Mouse (Mus musculus) bone marrow macrophage, adult 2 months (primary cell): ENCODE measurements around the gene Ticrr. TPM values are rescaled to one million over a fixed set of nuclear protein-coding genes. Genes with fewer than 3 reads are reported as not detected.

Experiments used
- H3K27ac ChIP-seq: 2 replicates; pipeline ENCODE4 v1.5.1; 2012; ENCODE audit warnings: low read depth, low read length; ENCODE audit not compliant: insufficient read depth
- H3K4me1 ChIP-seq: 2 replicates; pipeline ENCODE4 v1.6.1; 2012; ENCODE audit warnings: low read length; ENCODE audit not compliant: control insufficient read depth, insufficient read depth
- H3K4me3 ChIP-seq: 2 replicates; pipeline ENCODE4 v1.5.1; 2012; ENCODE audit warnings: mild to moderate bottlenecking, low read length, moderate library complexity; ENCODE audit not compliant: insufficient read depth
- CTCF ChIP-seq: IDR thresholded peaks from 2 replicates; pipeline ENCODE4 v1.5.1; 2012; ENCODE audit warnings: low read depth, mild to moderate bottlenecking, low read length, moderate library complexity
- POLR2A ChIP-seq: IDR thresholded peaks from 2 replicates; pipeline ENCODE4 v1.6.1; 2012; ENCODE audit warnings: mild to moderate bottlenecking, low read depth, low read length, borderline replicate concordance
- polyA plus RNA-seq: library from polyadenylated mRNA; stranded (reverse); fragments of >200 nt; gene quantifications from 2 replicates; pipeline ENCODE4 v1.2.4, GENCODE M21; 2012; ENCODE audit not compliant: missing spikeins, insufficient read depth, insufficient read length

Gene Ticrr
- polyA plus RNA-seq, 1 experiment: 4.6 TPM

DNA sequence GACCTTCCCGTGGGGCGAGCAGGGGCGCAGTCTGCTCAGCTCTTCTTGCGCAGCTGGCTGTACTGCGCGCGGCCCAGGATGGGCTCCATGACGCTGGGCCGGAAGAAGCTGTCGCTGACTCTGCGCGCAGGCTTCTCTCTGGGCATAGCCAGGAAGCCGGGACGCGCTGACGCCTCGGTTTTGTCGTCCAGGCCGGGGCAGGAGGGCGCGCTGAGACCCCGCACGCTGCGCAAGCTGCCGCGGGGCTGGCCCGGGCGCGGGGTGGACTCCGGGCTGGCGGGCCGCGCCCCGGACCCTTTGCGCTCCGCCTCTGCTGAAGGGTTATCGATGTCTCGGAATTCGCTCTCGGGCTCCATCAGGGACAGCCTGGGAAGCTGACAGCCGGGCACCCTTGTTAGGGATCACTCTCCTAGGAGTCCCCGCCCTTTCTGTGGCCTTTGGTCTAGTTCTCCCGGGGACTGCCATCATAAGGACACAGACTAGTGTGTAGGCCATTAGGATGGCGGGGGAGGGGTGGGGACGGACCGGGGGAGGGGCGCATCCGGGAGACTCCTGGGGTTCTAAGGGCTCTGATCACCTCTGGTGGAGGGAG, 61.5 kb downstream of the Ticrr start:
- peak overlapping the region; percentile 62 for H3K4me3 ChIP-seq
- no peak overlapping the region for H3K27ac ChIP-seq
- TF ChIP-seq POLR2A (no peak), CTCF (no peak)
- peaks cover 11% of the 10 kb centered on the region for H3K4me1 ChIP-seq

DNA sequence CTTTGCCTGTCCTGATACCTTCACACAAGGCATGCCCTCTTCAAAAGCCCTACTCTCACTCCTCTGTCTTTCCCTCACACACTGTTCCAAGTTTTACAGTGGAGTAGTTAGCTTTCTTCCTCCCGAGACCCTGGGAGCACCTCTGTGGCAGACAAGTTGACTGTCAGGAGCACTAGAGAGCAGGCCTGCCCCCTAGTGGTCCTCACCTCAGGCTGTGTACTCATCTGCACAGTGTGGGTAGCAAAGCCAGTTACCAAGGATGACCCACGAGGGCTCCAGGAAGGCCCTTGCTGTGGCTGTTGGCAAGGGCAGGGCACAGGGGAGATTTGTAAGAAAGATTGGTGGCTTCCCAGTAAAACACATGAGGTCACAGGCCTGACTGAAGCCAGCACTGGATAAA, 67.1 kb downstream of the Ticrr start:
- no peak overlapping the region for H3K4me3 ChIP-seq
- no peak overlapping the region for H3K27ac ChIP-seq
- H3K4me1 ChIP-seq: peaks cover 6% of the 10 kb centered on the region
- TF ChIP-seq CTCF (peak; percentile 71), POLR2A (no peak)

DNA sequence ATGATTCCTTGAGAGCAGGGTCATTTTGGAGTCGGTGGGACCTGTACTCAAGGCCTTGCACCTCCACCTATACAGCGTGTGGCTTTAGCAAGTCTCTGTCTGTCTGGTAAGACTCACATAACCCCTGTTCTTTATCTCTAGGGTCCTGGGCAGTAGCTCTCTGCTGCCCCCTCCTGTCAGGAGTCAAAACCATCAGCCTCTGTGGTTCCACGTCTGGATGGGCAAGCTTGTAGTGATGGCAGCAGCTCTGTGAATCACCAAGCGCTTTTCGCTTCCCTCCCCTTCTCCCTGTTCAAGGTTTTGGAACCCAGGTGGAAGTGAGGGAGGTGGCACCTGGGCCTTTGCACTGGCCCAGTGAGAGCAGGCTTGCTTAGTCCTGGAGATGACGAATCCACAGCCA, 68.2 kb downstream of the Ticrr start:
- Histone ChIP-seq H3K27ac (no peak overlapping the region), H3K4me1 (peaks cover 4% of the 10 kb centered on the region; the same call in 1 of the 2 replicates), H3K4me3 (no peak overlapping the region)
- TF ChIP-seq CTCF: peak; percentile 70
- no peak for TF ChIP-seq POLR2A

DNA sequence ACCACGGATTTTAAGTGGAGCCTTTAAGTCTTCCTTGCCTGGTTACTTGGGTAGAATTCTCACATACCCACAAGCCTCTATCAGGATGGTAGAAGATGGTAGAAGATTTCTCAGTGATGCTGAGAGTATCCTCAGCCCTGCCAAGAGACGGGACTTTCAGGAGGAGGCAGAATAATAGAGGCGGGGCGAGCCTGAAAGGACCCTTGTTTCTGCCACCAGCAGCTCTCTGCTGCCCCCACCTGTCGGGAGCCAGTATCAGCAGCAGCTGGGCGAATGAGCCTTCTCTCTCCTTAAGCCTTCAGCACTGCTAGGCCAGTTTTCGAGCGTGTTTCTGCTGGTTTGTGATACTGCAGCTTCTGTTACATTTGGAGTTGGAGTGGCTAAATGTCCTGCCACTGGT, 69.2 kb downstream of the Ticrr start:
- H3K27ac ChIP-seq: no peak overlapping the region
- no peak overlapping the region for H3K4me3 ChIP-seq
- peak; percentile 69 for TF ChIP-seq CTCF
- no peak for TF ChIP-seq POLR2A
- H3K4me1 ChIP-seq: peaks cover 4% of the 10 kb centered on the region; the same call in 1 of the 2 replicates

DNA sequence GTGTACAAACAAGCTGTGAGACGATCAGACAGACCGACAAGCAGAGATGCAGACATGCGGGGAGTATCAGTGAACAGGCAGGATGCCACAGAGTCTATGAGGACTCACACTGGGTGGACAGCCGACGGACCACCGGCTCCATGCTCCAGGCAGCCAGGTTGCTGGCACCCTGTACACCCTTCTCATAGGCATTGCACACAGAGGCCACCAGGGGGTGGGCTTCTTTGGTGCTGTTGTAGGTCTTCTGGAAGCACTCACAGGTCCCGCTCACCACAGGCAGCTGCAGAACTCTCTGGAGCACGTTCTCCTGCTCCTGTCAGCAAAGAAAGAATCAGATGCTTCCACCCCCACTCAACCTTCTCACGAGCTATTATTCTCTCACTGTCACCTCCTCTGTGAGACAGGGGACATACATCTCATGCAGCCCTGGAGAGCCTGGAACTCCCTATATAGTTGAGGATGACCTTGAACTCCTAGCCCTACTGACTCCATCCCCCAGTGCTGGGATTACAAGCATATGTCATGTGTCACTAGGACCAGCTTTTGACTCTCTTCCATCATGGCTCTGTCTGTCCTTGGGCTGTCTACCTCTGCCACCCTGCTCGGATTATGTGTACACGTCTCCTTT, 69.9 kb downstream of the Ticrr start:
- no peak for TF ChIP-seq POLR2A
- no peak for TF ChIP-seq CTCF
- Histone ChIP-seq H3K27ac (no peak overlapping the region), H3K4me3 (no peak overlapping the region), H3K4me1 (peaks cover 4% of the 10 kb centered on the region; the same call in 1 of the 2 replicates)

DNA sequence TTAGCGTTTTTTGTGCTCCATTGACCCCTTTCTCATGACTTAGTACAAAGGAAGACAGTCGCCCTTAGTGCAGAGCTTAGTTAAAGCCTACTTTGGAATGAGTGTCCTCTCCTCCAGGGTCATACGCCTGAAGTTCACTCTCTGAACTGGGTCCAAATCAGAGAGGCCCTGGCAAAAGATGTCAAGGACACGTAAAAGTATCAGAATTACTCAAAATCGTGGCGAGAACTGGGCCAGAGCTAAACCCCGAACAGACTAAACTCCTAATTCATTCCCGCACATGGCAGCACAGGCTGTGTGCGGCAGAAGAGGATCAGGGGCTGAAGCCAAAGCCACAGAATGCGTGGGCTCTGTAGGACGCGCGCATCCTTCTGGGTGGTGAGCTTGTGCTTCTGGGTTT, 71.4 kb downstream of the Ticrr start:
- no peak for TF ChIP-seq POLR2A
- no peak for TF ChIP-seq CTCF
- no peak overlapping the region for H3K4me3 ChIP-seq
- no peak overlapping the region for H3K27ac ChIP-seq

DNA sequence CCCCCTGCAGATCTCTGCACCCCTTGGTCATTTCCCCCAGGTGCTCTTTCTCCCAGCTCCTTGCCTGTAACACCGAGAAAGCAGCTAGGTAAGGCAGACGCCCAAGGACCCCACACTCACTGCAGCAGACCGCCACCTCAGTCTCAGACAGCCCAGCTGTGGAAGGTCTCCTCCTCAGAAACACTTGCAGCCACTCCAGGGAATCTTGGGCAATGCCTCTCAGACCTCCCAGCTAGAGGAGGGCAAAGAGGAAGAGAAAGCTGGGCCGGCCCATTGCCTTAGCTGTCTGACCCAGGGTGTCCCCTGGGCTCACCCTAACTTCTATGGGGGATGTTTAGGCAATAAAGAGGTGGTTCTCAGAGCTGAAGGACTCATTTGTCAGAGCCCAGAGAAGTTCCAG, 72.6 kb downstream of the Ticrr start, which contains the start of gene Plin1:
Plin1 (minus strand) TSS at position 282 of the 400 bp plus-strand sequence.
- Histone ChIP-seq H3K4me1 (peaks cover 3% of the 10 kb centered on the region; the same call in 1 of the 2 replicates), H3K4me3 (no peak within 1 kb of the TSS), H3K27ac (no peak within 1 kb of the TSS)
- TF ChIP-seq CTCF (no peak), POLR2A (no peak)

More for the DNA sequence above, 71.4 kb downstream of the Ticrr start:
- peaks cover 3% of the 10 kb centered on the region; the same call in 1 of the 2 replicates for H3K4me1 ChIP-seq

DNA sequence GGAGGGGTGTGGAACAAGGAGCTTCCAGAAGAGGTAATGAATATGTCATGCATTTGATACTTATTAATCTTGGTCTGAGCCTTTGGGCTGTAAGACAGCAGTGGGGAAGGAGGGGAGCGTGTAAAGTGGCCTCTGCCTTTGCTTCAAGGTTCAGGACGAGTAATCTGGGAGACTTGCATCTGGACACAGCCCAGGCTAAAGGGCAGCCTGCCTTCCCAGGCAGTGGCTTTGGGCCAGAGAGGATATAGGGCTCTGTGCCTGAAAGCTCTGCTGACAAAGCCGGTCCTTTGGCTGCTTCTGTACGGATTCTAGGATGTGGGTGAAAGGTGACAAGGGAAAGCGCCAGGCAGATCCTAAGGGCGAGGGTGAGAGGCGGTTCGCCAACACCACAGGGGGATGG, 74.6 kb downstream of the Ticrr start:
- Histone ChIP-seq H3K27ac (no peak overlapping the region), H3K4me1 (peaks cover 3% of the 10 kb centered on the region; the same call in 1 of the 2 replicates), H3K4me3 (no peak overlapping the region)
- TF ChIP-seq POLR2A (no peak), CTCF (no peak)

DNA sequence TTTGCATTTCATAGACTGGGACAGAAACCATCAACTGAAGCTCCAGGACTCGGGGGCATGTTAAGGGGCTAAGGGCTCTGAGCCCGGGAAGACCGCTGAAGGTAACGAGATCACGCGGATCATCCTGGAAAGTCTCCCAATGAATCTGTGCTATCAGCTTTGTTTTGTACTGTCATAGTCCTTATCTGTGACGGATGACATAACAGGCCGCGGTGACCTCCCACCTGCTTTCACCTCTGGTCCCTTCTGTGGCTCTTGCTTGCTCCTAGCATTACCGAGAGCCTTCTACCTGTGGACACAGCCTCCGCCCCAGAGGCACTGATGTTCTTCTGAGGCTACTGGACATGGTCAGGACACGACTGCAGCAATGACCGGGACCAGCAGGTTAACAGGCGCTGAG, 76.5 kb downstream of the Ticrr start:
- no peak for TF ChIP-seq POLR2A
- no peak for TF ChIP-seq CTCF
- no peak overlapping the region for H3K27ac ChIP-seq

DNA sequence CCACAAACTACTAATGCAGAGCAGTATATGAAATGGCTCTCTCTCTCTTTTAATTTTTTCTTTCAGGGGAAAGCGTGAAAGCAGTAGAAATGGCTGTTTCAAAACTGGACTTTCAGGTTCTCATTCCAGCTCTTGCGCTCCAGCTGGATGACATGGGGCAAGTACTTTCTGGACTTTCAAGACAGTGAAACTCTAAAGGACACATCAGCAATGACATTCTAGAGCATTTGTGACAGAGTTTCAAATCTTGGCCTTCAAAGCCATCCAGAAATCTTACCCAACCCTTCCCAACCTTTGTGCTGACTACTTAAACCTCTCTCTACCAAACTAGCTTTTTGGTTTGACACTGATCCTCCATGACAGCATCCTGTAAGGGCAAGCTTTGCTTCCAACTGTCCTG, 78.9 kb downstream of the Ticrr start:
- TF ChIP-seq CTCF (no peak), POLR2A (no peak)
- H3K4me3 ChIP-seq: no peak overlapping the region
- H3K27ac ChIP-seq: no peak overlapping the region
- H3K4me1 ChIP-seq: peaks cover 8% of the 10 kb centered on the region

More for the DNA sequence above, 76.5 kb downstream of the Ticrr start:
- peaks cover 3% of the 10 kb centered on the region; the same call in 1 of the 2 replicates for H3K4me1 ChIP-seq
- H3K4me3 ChIP-seq: no peak overlapping the region
